13 mouse cellular contexts compared by ENCODE assay signal in the genomic region with DNA sequence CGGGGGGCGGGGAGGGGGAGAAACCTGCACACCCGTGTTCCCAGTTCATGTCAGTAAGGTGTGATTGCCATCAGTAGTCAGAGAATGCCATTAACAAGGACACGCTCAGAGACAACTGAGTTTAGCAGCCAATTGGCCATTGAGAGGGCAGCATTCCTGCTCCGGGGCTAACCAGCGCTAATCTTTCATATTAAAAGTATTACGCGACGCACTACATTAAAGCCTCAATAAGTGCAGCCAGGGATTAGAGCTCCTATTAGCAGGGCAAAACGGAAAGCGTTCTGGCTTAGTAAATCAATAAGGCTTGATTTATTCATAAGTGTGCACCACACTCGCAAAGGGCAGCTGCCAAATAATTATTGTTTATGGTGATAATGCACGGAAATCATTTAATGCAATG.
"Had no signal": no experiment of that assay in that cellular context is flagged by ENCODE, and none has a peak within 500 bp of the region (broad histone marks: within the 10 kb centered on the region; RNA-seq: fewer than 3 reads in every experiment).

No protein-coding gene starts in this region.

- H3K4me2 ChIP-seq: limb, embryonic 12.5 days; liver, embryonic 13.5 days; lung, embryonic 15.5 days had no signal

- H3K9me3 ChIP-seq: limb, embryonic 12.5 days; liver, embryonic 13.5 days; lung, embryonic 15.5 days had no signal

- H3K4me1 ChIP-seq: limb, embryonic 12.5 days; liver, embryonic 13.5 days; lung, embryonic 15.5 days had no signal

- ATAC-seq: liver, postnatal 0 days had no signal

- H3K4me3 ChIP-seq: layer of hippocampus, adult 2 months; limb, embryonic 12.5 days; liver, embryonic 13.5 days; lung, embryonic 15.5 days had no signal

- H3K36me3 ChIP-seq: limb, embryonic 12.5 days; liver, embryonic 13.5 days; lung, embryonic 15.5 days had no signal

- DNase-seq: kidney, adult 18-20 months; kidney, postnatal 10 days; kidney, postnatal 4 days; liver; liver, embryonic 13.5 days; liver, postnatal 0 days; lung, postnatal 14 days; thymus, postnatal 4 days had no signal

- H3K27me3 ChIP-seq: limb, embryonic 12.5 days; liver, embryonic 13.5 days; lung, embryonic 15.5 days had no signal

- H3K9ac ChIP-seq: limb, embryonic 12.5 days; liver, embryonic 13.5 days; liver, postnatal 0 days; lung, embryonic 15.5 days had no signal

- H3K27ac ChIP-seq: layer of hippocampus, adult 2 months; limb, embryonic 12.5 days; liver, embryonic 13.5 days; lung, embryonic 15.5 days; macrophage; stomach, postnatal 0 days had no signal
